Mouse (Mus musculus) neutrophil, adult 83 days (primary cell): ENCODE measurements around the gene Lrrc39. TPM values are rescaled to one million over a fixed set of nuclear protein-coding genes. Genes with fewer than 3 reads are reported as not detected.

ENCODE experiments used
- total RNA-seq, 2 experiments: library from RNA; stranded (reverse); gene quantifications; one replicate each; pipeline ENCODE4 v1.2.4; 2023

The Lrrc39 gene
- under 1 TPM; 0.28 to 0.35 TPM for total RNA-seq

GRCm38 (mm10) chr3:116562408-116563094, at the start of gene Lrrc39:
Gene Lrrc39 (plus strand): TSS chr3:116562973.

GRCm38 (mm10) chr3:116594728-116595602, 32.2 kb downstream of the Lrrc39 start, which contains the start of gene Sass6:
Gene Sass6 (plus strand): TSS chr3:116594982.

GRCm38 (mm10) chr3:116614295-116614892, 51.6 kb downstream of the Lrrc39 start, which contains the start of gene Trmt13:
Gene Trmt13 (minus strand): TSS chr3:116614587.

Other genes with a start within 250 kb of the Lrrc39 start
- gene Cdc14a, start 138.9 kb upstream of the Lrrc39 start, total RNA-seq, result 10 to 100 TPM; 34.4 to 44.1 TPM
- 10 to 100 TPM; 20.5 to 20.9 TPM for gene Rtca, start 54.8 kb upstream of the Lrrc39 start, total RNA-seq
- 1 to 10 TPM; 6.7 to 6.8 TPM for gene Dbt, start 49.9 kb upstream of the Lrrc39 start, total RNA-seq
- gene Sass6, start 32.0 kb downstream of the Lrrc39 start, total RNA-seq, result 10 to 100 TPM; 21.8 to 23.9 TPM
- 10 to 100 TPM; 16.4 to 17.3 TPM for gene Trmt13, start 51.6 kb downstream of the Lrrc39 start, total RNA-seq
- gene Mfsd14a, start 99.7 kb downstream of the Lrrc39 start, total RNA-seq, result 10 to 100 TPM; 61.3 to 74.0 TPM
- not detected for gene Gm43191, start 118.3 kb downstream of the Lrrc39 start, total RNA-seq
- gene Slc35a3, start 149.9 kb downstream of the Lrrc39 start, total RNA-seq, result 10 to 100 TPM; 22.8 to 25.4 TPM
- 10 to 100 TPM; 44.9 to 45.2 TPM for gene Agl, start 245.2 kb downstream of the Lrrc39 start, total RNA-seq